Mouse (Mus musculus): Measurements from ENCODE around the gene Fkbp15. TPM values are rescaled to one million over a fixed set of nuclear protein-coding genes. Genes with fewer than 3 reads are reported as not detected.

The Fkbp15 gene
- total and polyA plus RNA-seq, 2 experiments from 2014 or later, result 11.8 to 34.3 TPM

GRCm38 (mm10) chr4:62316456-62316855 is 43.9 kb downstream of the Fkbp15 start:
- TF ChIP-seq EP300 (IDR thresholded peaks at IDR 0.05; ENCODE audit: low read depth), result no peak
- no peak for TF ChIP-seq CTCF (IDR thresholded peaks at IDR 0.05; ENCODE audit: low read depth)

DNA sequence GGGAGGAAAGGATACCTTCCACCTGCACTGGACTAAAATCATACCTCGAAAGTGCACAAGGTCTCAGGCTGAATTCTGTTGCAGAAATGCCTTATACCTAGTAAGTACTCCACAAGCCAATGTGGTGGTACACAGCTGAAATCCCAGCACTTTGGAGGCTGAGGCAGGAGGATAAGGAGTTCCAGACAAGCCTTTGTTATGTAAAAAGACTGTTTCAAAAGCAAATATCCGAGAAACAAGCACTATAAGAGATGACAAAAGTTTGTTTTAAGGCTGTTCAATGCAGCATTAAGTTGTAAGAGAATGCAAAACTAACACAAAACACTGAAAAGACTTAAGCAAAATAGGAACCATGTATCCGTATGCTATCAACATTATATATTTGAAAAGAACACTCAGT is 45.8 kb downstream of the Fkbp15 start:
- ATAC-seq (ENCODE audit: insufficient read depth, low read depth), result no peak
- TF ChIP-seq CTCF (IDR thresholded peaks at IDR 0.05; ENCODE audit: low read depth) (no peak), EP300 (IDR thresholded peaks at IDR 0.05; ENCODE audit: low read depth) (no peak)

More at GRCm38 (mm10) chr4:62316456-62316855, 43.9 kb downstream of the Fkbp15 start:
- DNase-seq (ENCODE audit: low spot score), result no peak
- H3K9ac ChIP-seq (replicated peaks; ENCODE audit: low read depth, low read length), result no peak overlapping the region
- no peak for ATAC-seq (ENCODE audit: insufficient read depth, low read depth)
- no peaks in the 10 kb centered on the region for H3K4me1 ChIP-seq (ENCODE audit: control insufficient read depth, insufficient read depth)
- H3K36me3 ChIP-seq (replicated peaks; ENCODE audit: control insufficient read depth, insufficient read depth, low read length), result peaks cover 75% of the 10 kb centered on the region
- no peaks in the 10 kb centered on the region for H3K27me3 ChIP-seq (ENCODE audit: control insufficient read depth, insufficient read depth, low read length)
- no peak overlapping the region for H3K27ac ChIP-seq (ENCODE audit: low read depth)
- no peak overlapping the region for H3K4me2 ChIP-seq (ENCODE audit: low read depth, low read length)
- H3K9me3 ChIP-seq (replicated peaks; ENCODE audit: control insufficient read depth, low read length), result no peaks in the 10 kb centered on the region
- H3K4me3 ChIP-seq (ENCODE audit: low read depth, low read length), result no peak overlapping the region
- 72% methylated on average over 2 of the region's 2 CpGs for WGBS

DNA sequence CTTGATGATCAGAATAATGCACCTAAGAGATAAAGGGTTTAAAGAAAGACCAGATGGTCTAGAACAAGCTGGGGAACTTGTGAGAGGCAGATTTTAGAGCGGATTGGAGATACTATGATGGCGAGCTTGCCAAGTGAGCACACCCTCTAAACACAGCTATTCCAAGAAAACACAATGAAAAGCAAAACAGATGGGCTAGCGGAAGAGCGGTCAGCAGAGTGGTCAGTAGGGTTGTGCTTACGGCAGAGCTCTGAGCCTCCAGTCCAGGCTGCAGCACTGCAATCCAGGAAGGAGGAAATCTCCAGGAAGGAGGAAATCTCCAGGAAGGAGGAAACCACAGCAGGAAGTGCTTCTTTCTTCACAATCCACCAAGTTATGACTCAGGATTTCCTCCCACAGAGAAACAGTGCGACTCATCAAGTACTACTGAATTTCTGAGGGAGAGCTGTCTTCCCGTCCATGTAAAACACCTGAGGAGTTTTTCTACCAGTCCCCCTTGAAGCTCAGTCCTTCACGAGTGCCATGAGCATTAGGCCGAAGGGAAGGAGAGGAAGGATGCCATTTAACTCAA is 46.6 kb downstream of the Fkbp15 start:
- no peaks in the 10 kb centered on the region for H3K27me3 ChIP-seq (ENCODE audit: control insufficient read depth, insufficient read depth, low read length)
- H3K36me3 ChIP-seq (replicated peaks; ENCODE audit: control insufficient read depth, insufficient read depth, low read length), result peaks cover 58% of the 10 kb centered on the region
- ATAC-seq (ENCODE audit: insufficient read depth, low read depth) (no peak), DNase-seq (ENCODE audit: low spot score) (no peak)
- TF ChIP-seq EP300 (IDR thresholded peaks at IDR 0.05; ENCODE audit: low read depth) (no peak), CTCF (IDR thresholded peaks at IDR 0.05; ENCODE audit: low read depth) (no peak)
- H3K27ac ChIP-seq (ENCODE audit: low read depth), result no peak overlapping the region
- H3K9me3 ChIP-seq (replicated peaks; ENCODE audit: control insufficient read depth, low read length), result no peaks in the 10 kb centered on the region
- H3K4me1 ChIP-seq (ENCODE audit: control insufficient read depth, insufficient read depth), result no peaks in the 10 kb centered on the region
- H3K4me3 ChIP-seq (ENCODE audit: low read depth, low read length), result no peak overlapping the region
- no peak overlapping the region for H3K4me2 ChIP-seq (ENCODE audit: low read depth, low read length)
- H3K9ac ChIP-seq (replicated peaks; ENCODE audit: low read depth, low read length), result no peak overlapping the region
- 79% methylated on average over 9 of the region's 9 CpGs for whole genome bisulfite sequencing

More for the DNA sequence above, 45.8 kb downstream of the Fkbp15 start:
- H3K4me1 ChIP-seq (ENCODE audit: control insufficient read depth, insufficient read depth), result no peaks in the 10 kb centered on the region
- WGBS, result 87% methylated on average over 3 of the region's 3 CpGs
- DNase-seq (ENCODE audit: low spot score), result no peak
- no peak overlapping the region for H3K27ac ChIP-seq (ENCODE audit: low read depth)
- peaks cover 66% of the 10 kb centered on the region for H3K36me3 ChIP-seq (replicated peaks; ENCODE audit: control insufficient read depth, insufficient read depth, low read length)
- no peak overlapping the region for H3K4me3 ChIP-seq (ENCODE audit: low read depth, low read length)
- H3K4me2 ChIP-seq (ENCODE audit: low read depth, low read length), result no peak overlapping the region
- H3K9ac ChIP-seq (replicated peaks; ENCODE audit: low read depth, low read length), result no peak overlapping the region
- no peaks in the 10 kb centered on the region for H3K9me3 ChIP-seq (replicated peaks; ENCODE audit: control insufficient read depth, low read length)
- H3K27me3 ChIP-seq (ENCODE audit: control insufficient read depth, insufficient read depth, low read length), result no peaks in the 10 kb centered on the region

GRCm38 (mm10) chr4:62312821-62313220 is 47.5 kb downstream of the Fkbp15 start:
- ATAC-seq (ENCODE audit: insufficient read depth, low read depth) (no peak), DNase-seq (ENCODE audit: low spot score) (no peak)
- Histone ChIP-seq H3K36me3 (replicated peaks; ENCODE audit: control insufficient read depth, insufficient read depth, low read length) (peaks cover 52% of the 10 kb centered on the region), H3K27me3 (ENCODE audit: control insufficient read depth, insufficient read depth, low read length) (no peaks in the 10 kb centered on the region), H3K4me2 (ENCODE audit: low read depth, low read length) (no peak overlapping the region), H3K27ac (ENCODE audit: low read depth) (no peak overlapping the region), H3K4me1 (ENCODE audit: control insufficient read depth, insufficient read depth) (no peaks in the 10 kb centered on the region), H3K4me3 (ENCODE audit: low read depth, low read length) (no peak overlapping the region), H3K9me3 (replicated peaks; ENCODE audit: control insufficient read depth, low read length) (no peaks in the 10 kb centered on the region), H3K9ac (replicated peaks; ENCODE audit: low read depth, low read length) (no peak overlapping the region)
- no peak for TF ChIP-seq CTCF (IDR thresholded peaks at IDR 0.05; ENCODE audit: low read depth)
- WGBS, result 93% methylated on average over 2 of the region's 2 CpGs

DNA sequence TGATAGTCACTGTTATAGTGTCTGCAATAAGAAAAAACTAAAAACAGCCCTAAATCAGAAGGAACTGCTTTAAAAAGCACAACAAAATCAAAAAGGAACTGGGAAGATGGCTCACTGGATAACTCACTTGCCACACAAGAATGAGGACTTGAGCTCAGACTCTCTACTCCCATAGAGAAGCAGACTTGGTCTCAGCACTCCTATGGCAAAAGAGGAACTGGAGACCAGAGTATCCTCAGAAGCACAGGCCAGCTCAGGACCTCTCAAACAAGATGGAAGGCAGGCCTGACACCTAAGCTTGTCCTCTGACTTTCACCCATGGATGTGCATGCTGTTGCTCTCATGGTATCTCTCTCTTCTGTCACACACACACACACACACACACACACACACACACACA is 51.9 kb downstream of the Fkbp15 start:
- Histone ChIP-seq H3K9ac (replicated peaks; ENCODE audit: low read depth, low read length) (no peak overlapping the region), H3K27ac (ENCODE audit: low read depth) (no peak overlapping the region), H3K4me3 (ENCODE audit: low read depth, low read length) (no peak overlapping the region), H3K36me3 (replicated peaks; ENCODE audit: control insufficient read depth, insufficient read depth, low read length) (peaks cover 72% of the 10 kb centered on the region), H3K9me3 (replicated peaks; ENCODE audit: control insufficient read depth, low read length) (no peaks in the 10 kb centered on the region), H3K27me3 (ENCODE audit: control insufficient read depth, insufficient read depth, low read length) (no peaks in the 10 kb centered on the region), H3K4me2 (ENCODE audit: low read depth, low read length) (no peak overlapping the region), H3K4me1 (ENCODE audit: control insufficient read depth, insufficient read depth) (no peaks in the 10 kb centered on the region)
- ATAC-seq (ENCODE audit: insufficient read depth, low read depth), result no peak
- TF ChIP-seq CTCF (IDR thresholded peaks at IDR 0.05; ENCODE audit: low read depth), result no peak
- no peak for TF ChIP-seq EP300 (IDR thresholded peaks at IDR 0.05; ENCODE audit: low read depth)
- no peak for DNase-seq (ENCODE audit: low spot score)

GRCm38 (mm10) chr4:62306840-62307239 is 53.5 kb downstream of the Fkbp15 start:
- ATAC-seq (ENCODE audit: insufficient read depth, low read depth) (no peak), DNase-seq (ENCODE audit: low spot score) (no peak)
- H3K27me3 ChIP-seq (ENCODE audit: control insufficient read depth, insufficient read depth, low read length), result no peaks in the 10 kb centered on the region
- H3K4me2 ChIP-seq (ENCODE audit: low read depth, low read length), result no peak overlapping the region
- 94% methylated on average over 4 of the region's 4 CpGs for WGBS
- H3K9ac ChIP-seq (replicated peaks; ENCODE audit: low read depth, low read length), result no peak overlapping the region
- peaks cover 74% of the 10 kb centered on the region for H3K36me3 ChIP-seq (replicated peaks; ENCODE audit: control insufficient read depth, insufficient read depth, low read length)
- H3K4me1 ChIP-seq (ENCODE audit: control insufficient read depth, insufficient read depth), result no peaks in the 10 kb centered on the region
- no peak overlapping the region for H3K27ac ChIP-seq (ENCODE audit: low read depth)
- no peak overlapping the region for H3K4me3 ChIP-seq (ENCODE audit: low read depth, low read length)
- no peaks in the 10 kb centered on the region for H3K9me3 ChIP-seq (replicated peaks; ENCODE audit: control insufficient read depth, low read length)
- no peak for TF ChIP-seq EP300 (IDR thresholded peaks at IDR 0.05; ENCODE audit: low read depth)
- TF ChIP-seq CTCF (IDR thresholded peaks at IDR 0.05; ENCODE audit: low read depth), result no peak
